Mouse (Mus musculus): ENCODE data around the gene Kcnc4. TPM values are rescaled to one million over a fixed set of nuclear protein-coding genes. Genes with fewer than 3 reads are reported as not detected.

The Kcnc4 gene
- total RNA-seq (2021) = under 1 TPM; 0.36 to 0.50 TPM

- DNase-seq = peak; percentile 19 to 33
- intact Hi-C loops (cut with DNase I) = no loop called here
Observed at GRCm38 (mm10) chr3:107459196-107459772, at the start of gene Kcnc4. Gene Kcnc4 (minus strand): TSS chr3:107459552.

- intact Hi-C loops (cut with DNase I) = no loop called here
- DNase-seq = no peak
Observed at GRCm38 (mm10) chr3:107508696-107509095, 49.3 kb upstream of the Kcnc4 start.

GRCm38 (mm10) chr3:107507966-107508365 lies 48.6 kb upstream of the Kcnc4 start:
- intact Hi-C loops (cut with DNase I) = no loop called here
- DNase-seq = no peak

- DNase-seq = no peak
- intact Hi-C loops (cut with DNase I) = no loop called here
Observed at GRCm38 (mm10) chr3:107506531-107506930, 47.2 kb upstream of the Kcnc4 start.

GRCm38 (mm10) chr3:107505464-107506367 lies 46.4 kb upstream of the Kcnc4 start:
- DNase-seq = peak; percentile 24 to 38
- intact Hi-C loops (cut with DNase I) = no loop called here

- no peak for DNase-seq
- intact Hi-C loops (cut with DNase I) = no loop called here
Observed at GRCm38 (mm10) chr3:107504542-107504941, 45.2 kb upstream of the Kcnc4 start.

GRCm38 (mm10) chr3:107503716-107504115 lies 44.4 kb upstream of the Kcnc4 start:
- intact Hi-C loops (cut with DNase I) = no loop called here
- DNase-seq = no peak

- DNase-seq = peak; percentile 34 to 48
- intact Hi-C loops (cut with DNase I) = no loop called here
Observed at GRCm38 (mm10) chr3:107501702-107502151, 42.4 kb upstream of the Kcnc4 start.

- intact Hi-C loops (cut with DNase I) = no loop called here
- DNase-seq = no peak
Observed at GRCm38 (mm10) chr3:107500301-107500700, 40.9 kb upstream of the Kcnc4 start.

GRCm38 (mm10) chr3:107496086-107496850 lies 36.9 kb upstream of the Kcnc4 start:
- intact Hi-C loops (cut with DNase I) = no loop called here
- DNase-seq = no peak

GRCm38 (mm10) chr3:107495524-107495923 lies 36.2 kb upstream of the Kcnc4 start:
- no peak for DNase-seq
- intact Hi-C loops (cut with DNase I) = no loop called here

GRCm38 (mm10) chr3:107491459-107491858 lies 32.1 kb upstream of the Kcnc4 start:
- peak; percentile 72 to 78 for DNase-seq
- intact Hi-C loops (cut with DNase I) = no loop called here

GRCm38 (mm10) chr3:107488637-107489036 lies 29.3 kb upstream of the Kcnc4 start:
- DNase-seq = no peak
- intact Hi-C loops (cut with DNase I) = no loop called here

GRCm38 (mm10) chr3:107483290-107483689 lies 23.9 kb upstream of the Kcnc4 start:
- intact Hi-C loops (cut with DNase I) = loop anchor here (5.0 kb wide), 1 partner anchor 109 kb away; no protein-coding TSS in a partner anchor
- DNase-seq = peak; percentile 65 to 72

- intact Hi-C loops (cut with DNase I) = loop anchor here (5.0 kb wide), 1 partner anchor 112 kb away; no protein-coding TSS in a partner anchor
- DNase-seq = no peak
Observed at GRCm38 (mm10) chr3:107480660-107481059, 21.3 kb upstream of the Kcnc4 start.

- peak; percentile 37 to 64 for DNase-seq
- intact Hi-C loops (cut with DNase I) = no loop called here
Observed at GRCm38 (mm10) chr3:107472198-107472597, 12.8 kb upstream of the Kcnc4 start.

- no peak for DNase-seq
- intact Hi-C loops (cut with DNase I) = no loop called here
Observed at GRCm38 (mm10) chr3:107469059-107469458, 9.7 kb upstream of the Kcnc4 start.

- no peak for DNase-seq
- intact Hi-C loops (cut with DNase I) = no loop called here
Observed at GRCm38 (mm10) chr3:107468106-107468505, 8.8 kb upstream of the Kcnc4 start.

GRCm38 (mm10) chr3:107466577-107466976 lies 7.2 kb upstream of the Kcnc4 start:
- DNase-seq = peak; percentile 80 to 88
- intact Hi-C loops (cut with DNase I) = loop anchor here (1.0 to 2.0 kb wide), 4 partner anchors 109 to 372 kb away; no protein-coding TSS in a partner anchor

GRCm38 (mm10) chr3:107462160-107462559 lies 2.8 kb upstream of the Kcnc4 start:
- peak; percentile 67 to 86 for DNase-seq
- intact Hi-C loops (cut with DNase I) = loop anchor here (1.0 to 2.0 kb wide), 2 partner anchors 105 to 255 kb away; no protein-coding TSS in a partner anchor

Measured in heart, postnatal 10 days (tissue).